Comparison of ENCODE assay signal across 8 mouse cellular contexts in genomic region chr3:88552082-88552645, GRCm38 (mm10). TPM values are rescaled to one million over a fixed set of nuclear protein-coding genes. Genes with fewer than 3 reads are reported as not detected.
DNase-seq lines count a peak whose midpoint lies in the region; ATAC-seq and TF ChIP-seq lines count a peak whose summit lies in the region.

No protein-coding gene starts in this region.

- H3K27me3 ChIP-seq in heart, embryonic 13.5 days (replicated peaks) = no peaks in the 10 kb centered on the region
- H3K27me3 ChIP-seq in ES-Bruce4 (ENCODE audit: control insufficient read depth, insufficient read depth, low read length, poor library complexity, severe bottlenecking) = no peaks in the 10 kb centered on the region
- no peaks in the 10 kb centered on the region for H3K27me3 ChIP-seq in forebrain, embryonic 15.5 days

- H3K36me3 ChIP-seq in heart, embryonic 13.5 days = peaks cover 25% of the 10 kb centered on the region
- H3K36me3 ChIP-seq in ES-Bruce4 (ENCODE audit: control insufficient read depth, insufficient read depth, low read length, poor library complexity, severe bottlenecking) (peaks cover 14% of the 10 kb centered on the region), macrophage (ENCODE audit: inconsistent target) (peaks cover 10% of the 10 kb centered on the region; the same call in 1 of the 2 replicates)
- H3K36me3 ChIP-seq in forebrain, embryonic 15.5 days = peaks cover 17% of the 10 kb centered on the region

- peak overlapping the region; percentile 85 for H3K4me2 ChIP-seq in heart, embryonic 13.5 days
- H3K4me2 ChIP-seq in forebrain, embryonic 15.5 days (replicated peaks) = peak overlapping the region; percentile 90

- no peak for ATAC-seq in heart, embryonic 13.5 days (ENCODE audit: extremely low read depth, insufficient number of reproducible peaks, low FRiP score, low TSS enrichment)
- ATAC-seq in forebrain, embryonic 15.5 days (replicated peaks) = no peak
- ATAC-seq in granulocyte monocyte progenitor cell, adult 5-6 weeks (replicated peaks; ENCODE audit: poor library complexity, severe bottlenecking) = no peak

- peaks cover 30% of the 10 kb centered on the region for H3K79me2 ChIP-seq in macrophage (ENCODE audit: inconsistent target)

- TF ChIP-seq CTCF in ES-Bruce4 (IDR thresholded peaks at IDR 0.05; ENCODE audit: low read depth, low read length) = no peak

- TF ChIP-seq POLR2A in ES-Bruce4 (IDR thresholded peaks at IDR 0.05; ENCODE audit: insufficient read depth, low read length) = no peak

- DNase-seq in heart, postnatal 10 days = no peak
- DNase-seq in cerebellum, postnatal 4 days (ENCODE audit: low spot score in 2 of 2) = no peak
- DNase-seq in thymus, postnatal 14 days = no peak

- TF ChIP-seq EP300 in ES-Bruce4 (IDR thresholded peaks at IDR 0.05; ENCODE audit: insufficient read depth, low read depth, low read length) = no peak

- peaks cover 30% of the 10 kb centered on the region for H3K4me1 ChIP-seq in heart, embryonic 13.5 days
- peaks cover 3% of the 10 kb centered on the region for H3K4me1 ChIP-seq in ES-Bruce4 (ENCODE audit: control insufficient read depth, insufficient read depth, low read length)
- peaks cover 29% of the 10 kb centered on the region for H3K4me1 ChIP-seq in forebrain, embryonic 15.5 days

- H3K9me3 ChIP-seq in heart, embryonic 13.5 days = no peaks in the 10 kb centered on the region
- no peaks in the 10 kb centered on the region for H3K9me3 ChIP-seq in ES-Bruce4 (replicated peaks; ENCODE audit: control insufficient read depth, insufficient read depth, low read length, poor library complexity, severe bottlenecking)
- no peaks in the 10 kb centered on the region for H3K9me3 ChIP-seq in forebrain, embryonic 15.5 days

- intact Hi-C loops in heart, postnatal 10 days (cut with DNase I) = no loop called here

- peak overlapping the region; percentile 89 for H3K9ac ChIP-seq in heart, embryonic 13.5 days
- H3K9ac ChIP-seq in ES-Bruce4 (ENCODE audit: low read depth, poor library complexity, severe bottlenecking) = peak overlapping the region; percentile 60
- peak overlapping the region; percentile 58 for H3K9ac ChIP-seq in forebrain, embryonic 15.5 days (replicated peaks)

- WGBS in heart, embryonic 13.5 days = 21% methylated on average over 16 of the region's 16 CpGs
- 25% methylated on average over 16 of the region's 16 CpGs for WGBS in forebrain, embryonic 15.5 days
- WGBS in macrophage (ENCODE audit: missing documents) = 2% methylated on average over 16 of the region's 16 CpGs

- peak overlapping the region; percentile 83 for H3K4me3 ChIP-seq in heart, embryonic 13.5 days
- peak overlapping the region; percentile 90 for H3K4me3 ChIP-seq in ES-Bruce4 (ENCODE audit: low read depth, low read length)
- H3K4me3 ChIP-seq in forebrain, embryonic 15.5 days = peak overlapping the region; percentile 93
- H3K4me3 ChIP-seq in macrophage (ENCODE audit: inconsistent target) = peak overlapping the region; percentile 91

- H3K27ac ChIP-seq in heart, embryonic 13.5 days (replicated peaks) = peak overlapping the region; percentile 97
- H3K27ac ChIP-seq in ES-Bruce4 (ENCODE audit: insufficient read depth, low read length) = peak overlapping the region; percentile 14
- peak overlapping the region; percentile 94 for H3K27ac ChIP-seq in forebrain, embryonic 15.5 days (replicated peaks)
- H3K27ac ChIP-seq in macrophage = peak overlapping the region; percentile 84

RNA-seq across cellular contexts. Expression of gene Lamtor2, which starts 0.7 kb away (rescaled TPM):
- polyA plus RNA-seq in heart, embryonic 13.5 days (2015; fragmentation: Nextera tagmentation; extraction: Ambion mirVana) = 131 and 150 TPM in 2 replicates
- total RNA-seq in heart, postnatal 10 days (2021) = 10 to 100 TPM; 87.3 to 94.0 TPM
- polyA plus RNA-seq in ES-Bruce4 (2011; ENCODE audit: insufficient read depth, insufficient read length, low read depth, missing spikeins) (138 and 151 TPM in 2 replicates), macrophage (2018) (164 to 206 TPM (median 186 TPM) in 3 replicates)
- polyA plus RNA-seq in forebrain, embryonic 15.5 days (2015; fragmentation: Nextera tagmentation; extraction: Ambion mirVana) = 169 and 187 TPM in 2 replicates
- 10 to 100 TPM in 7 of 26 experiments, 1 to 10 TPM in 16, not detected in 3; 1.9 to 25.1 (median 4.5) TPM for total RNA-seq in macrophage (2018; cell fraction: chromatin; rRNA removed)
- 100 to 1,000 TPM in 22 of 26 experiments, 10 to 100 TPM in 4; 84.4 to 168 (median 109) TPM for total RNA-seq in macrophage (2018; cell fraction: cytosol; rRNA removed)
- total RNA-seq in macrophage (2018; cell fraction: nucleus; rRNA removed) = 10 to 100 TPM in 24 of 26 experiments, 1 to 10 TPM in 2; 7.2 to 35.9 (median 19.1) TPM
- 60.7 and 74.3 TPM in 2 replicates for total RNA-seq in granulocyte monocyte progenitor cell, adult 5-6 weeks (2014; fragmentation: Nextera tagmentation)
- 102 and 122 TPM in 2 replicates for total RNA-seq in granulocyte monocyte progenitor cell, adult 5-6 weeks (2017)

RNA-seq across cellular contexts. Expression of gene Ubqln4, which starts 1.4 kb away (rescaled TPM):
- 33.1 and 34.1 TPM in 2 replicates for polyA plus RNA-seq in heart, embryonic 13.5 days (2015; fragmentation: Nextera tagmentation; extraction: Ambion mirVana)
- 10 to 100 TPM; 56.5 to 57.2 TPM for total RNA-seq in heart, postnatal 10 days (2021)
- polyA plus RNA-seq in ES-Bruce4 (2011; ENCODE audit: insufficient read depth, insufficient read length, low read depth, missing spikeins) (118 and 133 TPM in 2 replicates), macrophage (2018) (26.3 to 31.7 TPM (median 26.5 TPM) in 3 replicates)
- 45.8 and 47.6 TPM in 2 replicates for polyA plus RNA-seq in forebrain, embryonic 15.5 days (2015; fragmentation: Nextera tagmentation; extraction: Ambion mirVana)
- 10 to 100 TPM; 13.2 to 83.4 (median 37.9) TPM for total RNA-seq in macrophage (2018; cell fraction: chromatin; rRNA removed)
- total RNA-seq in macrophage (2018; cell fraction: cytosol; rRNA removed) = 10 to 100 TPM; 19.8 to 27.6 (median 24.4) TPM
- 10 to 100 TPM; 15.2 to 81.8 (median 29.2) TPM for total RNA-seq in macrophage (2018; cell fraction: nucleus; rRNA removed)
- total RNA-seq in granulocyte monocyte progenitor cell, adult 5-6 weeks (2014; fragmentation: Nextera tagmentation) = 64.7 and 67.9 TPM in 2 replicates
- 37.9 and 39.6 TPM in 2 replicates for total RNA-seq in granulocyte monocyte progenitor cell, adult 5-6 weeks (2017)

RNA-seq across cellular contexts. Expression of gene Rab25, which starts 4.1 kb away (rescaled TPM):
- polyA plus RNA-seq in heart, embryonic 13.5 days (2015; fragmentation: Nextera tagmentation; extraction: Ambion mirVana) = 1.1 and 1.5 TPM in 2 replicates
- total RNA-seq in heart, postnatal 10 days (2021) = not detected
- polyA plus RNA-seq in ES-Bruce4 (2011; ENCODE audit: insufficient read depth, insufficient read length, low read depth, missing spikeins) (33.2 and 35.1 TPM in 2 replicates), macrophage (2018) (not detected in 3 replicates)
- polyA plus RNA-seq in forebrain, embryonic 15.5 days (2015; fragmentation: Nextera tagmentation; extraction: Ambion mirVana) = 0.15 and 0.28 TPM in 2 replicates
- 1 to 10 TPM in 8 of 26 experiments, not detected in 18; 1.2 to 4.1 (median 2.6) TPM for total RNA-seq in macrophage (2018; cell fraction: chromatin; rRNA removed)
- not detected for total RNA-seq in macrophage (2018; cell fraction: cytosol; rRNA removed)
- total RNA-seq in macrophage (2018; cell fraction: nucleus; rRNA removed) = 1 to 10 TPM in 2 of 26 experiments, under 1 TPM in 2, not detected in 22; 0.72 to 2.6 (median 0.99) TPM
- 1.0 and 1.2 TPM in 2 replicates for total RNA-seq in granulocyte monocyte progenitor cell, adult 5-6 weeks (2014; fragmentation: Nextera tagmentation)
- total RNA-seq in granulocyte monocyte progenitor cell, adult 5-6 weeks (2017) = not detected in 2 replicates

RNA-seq across cellular contexts. Expression of gene Mex3a, which starts 20.0 kb away (rescaled TPM):
- 9.9 and 10.1 TPM in 2 replicates for polyA plus RNA-seq in heart, embryonic 13.5 days (2015; fragmentation: Nextera tagmentation; extraction: Ambion mirVana)
- 1 to 10 TPM; 3.4 to 6.3 TPM for total RNA-seq in heart, postnatal 10 days (2021)
- polyA plus RNA-seq in ES-Bruce4 (2011; ENCODE audit: insufficient read depth, insufficient read length, low read depth, missing spikeins) (42.3 and 43.4 TPM in 2 replicates), macrophage (2018) (0.08 to 0.10 TPM (median 0.10 TPM) in 3 replicates)
- polyA plus RNA-seq in forebrain, embryonic 15.5 days (2015; fragmentation: Nextera tagmentation; extraction: Ambion mirVana) = 50.6 and 55.6 TPM in 2 replicates
- total RNA-seq in macrophage (2018; cell fraction: chromatin; rRNA removed) = 1 to 10 TPM in 2 of 26 experiments, under 1 TPM in 17, not detected in 7; 0.11 to 1.7 (median 0.21) TPM
- total RNA-seq in macrophage (2018; cell fraction: cytosol; rRNA removed) = under 1 TPM in 25 of 26 experiments, not detected in 1; 0.03 to 0.33 (median 0.06) TPM
- 1 to 10 TPM in 2 of 26 experiments, under 1 TPM in 10, not detected in 14; 0.05 to 2.3 (median 0.19) TPM for total RNA-seq in macrophage (2018; cell fraction: nucleus; rRNA removed)
- total RNA-seq in granulocyte monocyte progenitor cell, adult 5-6 weeks (2014; fragmentation: Nextera tagmentation) = 3.8 and 5.1 TPM in 2 replicates
- total RNA-seq in granulocyte monocyte progenitor cell, adult 5-6 weeks (2017) = 1.7 and 2.5 TPM in 2 replicates

RNA-seq across cellular contexts. Expression of gene Ssr2, which starts 23.5 kb away (rescaled TPM):
- 173 and 202 TPM in 2 replicates for polyA plus RNA-seq in heart, embryonic 13.5 days (2015; fragmentation: Nextera tagmentation; extraction: Ambion mirVana)
- 100 to 1,000 TPM; 127 to 130 TPM for total RNA-seq in heart, postnatal 10 days (2021)
- polyA plus RNA-seq in ES-Bruce4 (2011; ENCODE audit: insufficient read depth, insufficient read length, low read depth, missing spikeins) (348 and 382 TPM in 2 replicates), macrophage (2018) (108 to 122 TPM (median 113 TPM) in 3 replicates)
- 133 and 134 TPM in 2 replicates for polyA plus RNA-seq in forebrain, embryonic 15.5 days (2015; fragmentation: Nextera tagmentation; extraction: Ambion mirVana)
- total RNA-seq in macrophage (2018; cell fraction: chromatin; rRNA removed) = 10 to 100 TPM in 24 of 26 experiments, 1 to 10 TPM in 2; 6.9 to 42.1 (median 15.7) TPM
- total RNA-seq in macrophage (2018; cell fraction: cytosol; rRNA removed) = 100 to 1,000 TPM in 20 of 26 experiments, 10 to 100 TPM in 6; 79.8 to 136 (median 115) TPM
- total RNA-seq in macrophage (2018; cell fraction: nucleus; rRNA removed) = 100 to 1,000 TPM in 1 of 26 experiments, 10 to 100 TPM in 25; 23.5 to 102 (median 68.8) TPM
- 401 and 434 TPM in 2 replicates for total RNA-seq in granulocyte monocyte progenitor cell, adult 5-6 weeks (2014; fragmentation: Nextera tagmentation)
- 225 and 243 TPM in 2 replicates for total RNA-seq in granulocyte monocyte progenitor cell, adult 5-6 weeks (2017)

Comparison
In these comparisons a context has a peak if more than half of its experiments do, and no peak if none do; other contexts are left out.
1. H3K27ac ChIP-seq: peak in every context shown above with its lines; median percentile 97 in heart, embryonic 13.5 days; 94 in forebrain, embryonic 15.5 days; 84 in macrophage; 14 in ES-Bruce4.
2. RNA of gene Rab25, which starts 4.1 kb away (polyA plus RNA-seq): 33.2 to 35.1 TPM in ES-Bruce4; 1.1 to 1.5 TPM in heart, embryonic 13.5 days, 0.15 to 0.28 TPM in forebrain, embryonic 15.5 days and not detected in macrophage; every median in the first group is over 10 times any median in the second.
3. Peak in every context shown above with its lines, with median percentiles within 50 percentile points of each other: H3K4me3 ChIP-seq and H3K9ac ChIP-seq.